Mouse (Mus musculus): ENCODE measurements around the gene Stk11.

GRCm38 (mm10) chr10:80075924-80076323 lies 39.7 kb upstream of the Stk11 start:
- TF ChIP-seq MAFK (IDR thresholded peaks at IDR 0.05; ENCODE audit: insufficient read depth, low read depth, low read length) (no peak), ZC3H11A (IDR thresholded peaks at IDR 0.05; ENCODE audit: borderline replicate concordance, low read depth, low read length) (no peak), ZNF384 (IDR thresholded peaks at IDR 0.05; ENCODE audit: low read depth, low read length) (no peak), CHD2 (IDR thresholded peaks at IDR 0.05; ENCODE audit: low read depth, low read length) (no peak), HCFC1 (IDR thresholded peaks at IDR 0.05; ENCODE audit: borderline replicate concordance, insufficient read depth, low read length) (no peak)
